Mouse (Mus musculus): ENCODE results near the gene Gm21992. TPM values are rescaled to one million over a fixed set of nuclear protein-coding genes. Genes with fewer than 3 reads are reported as not detected.
"Not testable (repeated sequence)": the region's sequence is repeated elsewhere in the genome, so short reads cannot be mapped to it uniquely, and the experiment has no call there.

Gm21992 gene
- polyA plus RNA-seq, 1 experiment from 2014 or later, result 41.2 TPM

GRCm38 (mm10) chr19:4772785-4773184 lies 38.6 kb downstream of the Gm21992 start:
- no peak overlapping the region for H3K9ac ChIP-seq (ENCODE audit: low read depth, low read length)
- H3K36me3 ChIP-seq (ENCODE audit: control insufficient read depth, insufficient read depth, low read length), result peaks cover 88% of the 10 kb centered on the region
- no peak overlapping the region for H3K27ac ChIP-seq (ENCODE audit: low read depth, low read length)
- no peak overlapping the region for H3K4me3 ChIP-seq (ENCODE audit: low read length)
- H3K4me1 ChIP-seq (ENCODE audit: control insufficient read depth, insufficient read depth, low read length), result no peaks in the 10 kb centered on the region
- WGBS, result 92% methylated on average over 3 of the region's 3 CpGs
- no peaks in the 10 kb centered on the region for H3K9me3 ChIP-seq (ENCODE audit: control insufficient read depth, low read length)
- ATAC-seq (ENCODE audit: low FRiP score, low TSS enrichment), result no peak
- H3K27me3 ChIP-seq (ENCODE audit: control insufficient read depth, insufficient read depth, low read length), result no peaks in the 10 kb centered on the region
- H3K4me2 ChIP-seq (replicated peaks; ENCODE audit: low read depth, low read length), result no peak overlapping the region

GRCm38 (mm10) chr19:4767507-4768148 lies 43.8 kb downstream of the Gm21992 start:
- Histone ChIP-seq H3K4me2 (replicated peaks; ENCODE audit: low read depth, low read length) (no peak overlapping the region), H3K36me3 (ENCODE audit: control insufficient read depth, insufficient read depth, low read length) (peaks cover 82% of the 10 kb centered on the region)
- WGBS, result 86% methylated on average over 12 of the region's 12 CpGs

DNA sequence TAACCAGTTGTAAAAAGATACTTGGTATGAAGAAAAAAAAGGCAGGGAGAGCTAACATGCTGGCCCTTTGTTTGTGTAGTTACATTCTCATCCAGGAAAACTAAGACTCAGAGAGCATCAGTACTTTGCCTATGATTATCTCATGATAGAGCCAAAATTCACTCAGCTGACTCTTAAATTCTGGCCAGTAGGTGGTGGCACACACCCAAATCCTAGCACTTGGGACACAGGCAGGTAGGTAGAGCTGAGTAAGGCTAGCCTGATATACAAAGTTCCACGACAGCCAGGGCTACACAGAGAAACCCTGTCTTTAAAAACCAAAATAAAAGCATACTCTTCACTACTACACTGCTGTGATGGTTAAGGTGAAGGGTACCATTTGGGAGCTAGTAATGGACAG lies 48.5 kb downstream of the Gm21992 start:
- Histone ChIP-seq H3K36me3 (ENCODE audit: control insufficient read depth, insufficient read depth, low read length) (peaks cover 67% of the 10 kb centered on the region), H3K27ac (ENCODE audit: low read depth, low read length) (no peak overlapping the region), H3K4me3 (ENCODE audit: low read length) (no peak overlapping the region), H3K4me1 (ENCODE audit: control insufficient read depth, insufficient read depth, low read length) (peaks cover 11% of the 10 kb centered on the region), H3K4me2 (replicated peaks; ENCODE audit: low read depth, low read length) (no peak overlapping the region), H3K9ac (ENCODE audit: low read depth, low read length) (no peak overlapping the region), H3K27me3 (ENCODE audit: control insufficient read depth, insufficient read depth, low read length) (no peaks in the 10 kb centered on the region), H3K9me3 (ENCODE audit: control insufficient read depth, low read length) (no peaks in the 10 kb centered on the region)
- no peak for ATAC-seq (ENCODE audit: low FRiP score, low TSS enrichment)
- WGBS, result 65% methylated on average over 1 of the region's 1 CpGs

More at GRCm38 (mm10) chr19:4767507-4768148, 43.8 kb downstream of the Gm21992 start:
- Histone ChIP-seq H3K4me3 (ENCODE audit: low read length) (no peak overlapping the region), H3K9ac (ENCODE audit: low read depth, low read length) (no peak overlapping the region), H3K27me3 (ENCODE audit: control insufficient read depth, insufficient read depth, low read length) (no peaks in the 10 kb centered on the region), H3K9me3 (ENCODE audit: control insufficient read depth, low read length) (no peaks in the 10 kb centered on the region), H3K4me1 (ENCODE audit: control insufficient read depth, insufficient read depth, low read length) (no peaks in the 10 kb centered on the region), H3K27ac (ENCODE audit: low read depth, low read length) (no peak overlapping the region)
- ATAC-seq (ENCODE audit: low FRiP score, low TSS enrichment), result no peak

DNA sequence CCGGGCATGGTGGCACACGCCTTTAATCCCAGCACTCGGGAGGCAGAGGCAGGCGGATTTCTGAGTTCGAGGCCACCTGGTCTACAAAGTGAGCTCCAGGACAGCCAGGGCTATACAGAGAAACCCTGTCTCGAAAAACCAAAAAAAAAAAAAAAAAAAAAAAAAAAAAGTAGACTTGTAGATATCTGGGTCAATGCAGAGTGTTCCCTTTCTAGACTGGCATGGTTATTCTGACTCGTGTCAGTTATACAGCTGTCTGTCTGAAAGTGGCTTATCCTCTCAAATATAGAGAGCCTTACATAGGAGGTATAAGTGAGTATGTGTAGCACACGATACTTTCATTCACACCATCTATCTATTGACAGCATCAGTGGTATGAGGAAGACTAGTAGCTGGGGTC lies 50.9 kb downstream of the Gm21992 start:
- 90% methylated on average over 8 of the region's 8 CpGs for WGBS
- H3K36me3 ChIP-seq (ENCODE audit: control insufficient read depth, insufficient read depth, low read length), result peaks cover 56% of the 10 kb centered on the region
- peaks cover 16% of the 10 kb centered on the region for H3K4me1 ChIP-seq (ENCODE audit: control insufficient read depth, insufficient read depth, low read length)
- H3K9me3 ChIP-seq (ENCODE audit: control insufficient read depth, low read length); H3K27ac ChIP-seq (ENCODE audit: low read depth, low read length); H3K27me3 ChIP-seq (ENCODE audit: control insufficient read depth, insufficient read depth, low read length); H3K9ac ChIP-seq (ENCODE audit: low read depth, low read length); ATAC-seq (ENCODE audit: low FRiP score, low TSS enrichment); H3K4me3 ChIP-seq (ENCODE audit: low read length); H3K4me2 ChIP-seq (replicated peaks; ENCODE audit: low read depth, low read length): not testable (repeated sequence)

- H3K27ac ChIP-seq (ENCODE audit: low read depth, low read length), result peak overlapping the region; percentile 92
- WGBS, result 2% methylated on average over 9 of the region's 9 CpGs
- H3K4me1 ChIP-seq (ENCODE audit: control insufficient read depth, insufficient read depth, low read length), result peaks cover 16% of the 10 kb centered on the region
- peaks cover 27% of the 10 kb centered on the region for H3K36me3 ChIP-seq (ENCODE audit: control insufficient read depth, insufficient read depth, low read length)
- peak overlapping the region; percentile 79 for H3K9ac ChIP-seq (ENCODE audit: low read depth, low read length)
- ATAC-seq (ENCODE audit: low FRiP score, low TSS enrichment), result no peak
- H3K27me3 ChIP-seq (ENCODE audit: control insufficient read depth, insufficient read depth, low read length), result no peaks in the 10 kb centered on the region
- no peaks in the 10 kb centered on the region for H3K9me3 ChIP-seq (ENCODE audit: control insufficient read depth, low read length)
- H3K4me3 ChIP-seq (ENCODE audit: low read length), result peak overlapping the region; percentile 74
- H3K4me2 ChIP-seq (replicated peaks; ENCODE audit: low read depth, low read length), result peak overlapping the region; percentile 60
Measured at GRCm38 (mm10) chr19:4756921-4757320, 54.5 kb downstream of the Gm21992 start.

- H3K36me3 ChIP-seq (ENCODE audit: control insufficient read depth, insufficient read depth, low read length), result peaks cover 22% of the 10 kb centered on the region; the same call in 1 of the 2 replicates
- peak within 1 kb of the TSS; percentile 74 for H3K4me3 ChIP-seq (ENCODE audit: low read length)
- no peaks in the 10 kb centered on the region for H3K27me3 ChIP-seq (ENCODE audit: control insufficient read depth, insufficient read depth, low read length)
- under 1% methylated on average over 65 of the region's 65 CpGs for WGBS
- ATAC-seq (ENCODE audit: low FRiP score, low TSS enrichment), result peak; percentile 97
- peak within 1 kb of the TSS; percentile 79 for H3K9ac ChIP-seq (ENCODE audit: low read depth, low read length)
- H3K4me1 ChIP-seq (ENCODE audit: control insufficient read depth, insufficient read depth, low read length), result peaks cover 16% of the 10 kb centered on the region
- peak within 1 kb of the TSS; percentile 92 for H3K27ac ChIP-seq (ENCODE audit: low read depth, low read length)
- H3K9me3 ChIP-seq (ENCODE audit: control insufficient read depth, low read length), result no peaks in the 10 kb centered on the region
- peak within 1 kb of the TSS; percentile 60 for H3K4me2 ChIP-seq (replicated peaks; ENCODE audit: low read depth, low read length)
Measured at GRCm38 (mm10) chr19:4756193-4756911, 55.1 kb downstream of the Gm21992 start, which contains the start of gene Rbm4b. TSS of gene Rbm4b (plus strand) at chr19:4756497.

GRCm38 (mm10) chr19:4755565-4756192 lies 55.7 kb downstream of the Gm21992 start:
- H3K9me3 ChIP-seq (ENCODE audit: control insufficient read depth, low read length), result no peaks in the 10 kb centered on the region
- H3K4me2 ChIP-seq (replicated peaks; ENCODE audit: low read depth, low read length), result peak overlapping the region; percentile 60
- WGBS, result 0% methylated on average over 10 of the region's 10 CpGs
- H3K4me1 ChIP-seq (ENCODE audit: control insufficient read depth, insufficient read depth, low read length), result peaks cover 16% of the 10 kb centered on the region
- no peaks in the 10 kb centered on the region for H3K27me3 ChIP-seq (ENCODE audit: control insufficient read depth, insufficient read depth, low read length)
- H3K27ac ChIP-seq (ENCODE audit: low read depth, low read length), result peak overlapping the region; percentile 88
- peak overlapping the region; percentile 74 for H3K4me3 ChIP-seq (ENCODE audit: low read length)
- peaks cover 18% of the 10 kb centered on the region; the same call in 1 of the 2 replicates for H3K36me3 ChIP-seq (ENCODE audit: control insufficient read depth, insufficient read depth, low read length)
- ATAC-seq (ENCODE audit: low FRiP score, low TSS enrichment), result peak; percentile 46
- H3K9ac ChIP-seq (ENCODE audit: low read depth, low read length), result peak overlapping the region; percentile 79

GRCm38 (mm10) chr19:4749975-4750374 lies 61.4 kb downstream of the Gm21992 start:
- Histone ChIP-seq H3K36me3 (ENCODE audit: control insufficient read depth, insufficient read depth, low read length) (no peaks in the 10 kb centered on the region), H3K9ac (ENCODE audit: low read depth, low read length) (no peak overlapping the region)

More at GRCm38 (mm10) chr19:4749975-4750374, 61.4 kb downstream of the Gm21992 start:
- Histone ChIP-seq H3K4me3 (ENCODE audit: low read length) (no peak overlapping the region), H3K4me1 (ENCODE audit: control insufficient read depth, insufficient read depth, low read length) (no peaks in the 10 kb centered on the region), H3K27ac (ENCODE audit: low read depth, low read length) (no peak overlapping the region), H3K27me3 (ENCODE audit: control insufficient read depth, insufficient read depth, low read length) (no peaks in the 10 kb centered on the region), H3K4me2 (replicated peaks; ENCODE audit: low read depth, low read length) (no peak overlapping the region), H3K9me3 (ENCODE audit: control insufficient read depth, low read length) (no peaks in the 10 kb centered on the region)
- ATAC-seq (ENCODE audit: low FRiP score, low TSS enrichment), result no peak
- 88% methylated on average over 6 of the region's 6 CpGs for WGBS

All from kidney, embryonic 14.5 days (tissue).